Mouse (Mus musculus) forebrain, embryonic 12.5 days (tissue): ENCODE results near the gene Chodl. TPM values are rescaled to one million over a fixed set of nuclear protein-coding genes. Genes with fewer than 3 reads are reported as not detected.

Source experiments
- polyA plus RNA-seq: library from polyadenylated mRNA; unstranded; fragments of >200 nt; fragmentation: Nextera tagmentation; extraction: Ambion mirVana; gene quantifications from 2 replicates; pipeline ENCODE4 v1.2.1, GENCODE M21; 2016

The Chodl gene
- polyA plus RNA-seq, 1 experiment from 2014 or later = 4.5 TPM

Other genes starting within 250 kb of the Chodl start
- gene Tmprss15, start 160.1 kb downstream of the Chodl start, polyA plus RNA-seq = not detected in 2 replicates